Mouse (Mus musculus): Measurements from ENCODE around the gene Dlat.

Dlat gene

DNA sequence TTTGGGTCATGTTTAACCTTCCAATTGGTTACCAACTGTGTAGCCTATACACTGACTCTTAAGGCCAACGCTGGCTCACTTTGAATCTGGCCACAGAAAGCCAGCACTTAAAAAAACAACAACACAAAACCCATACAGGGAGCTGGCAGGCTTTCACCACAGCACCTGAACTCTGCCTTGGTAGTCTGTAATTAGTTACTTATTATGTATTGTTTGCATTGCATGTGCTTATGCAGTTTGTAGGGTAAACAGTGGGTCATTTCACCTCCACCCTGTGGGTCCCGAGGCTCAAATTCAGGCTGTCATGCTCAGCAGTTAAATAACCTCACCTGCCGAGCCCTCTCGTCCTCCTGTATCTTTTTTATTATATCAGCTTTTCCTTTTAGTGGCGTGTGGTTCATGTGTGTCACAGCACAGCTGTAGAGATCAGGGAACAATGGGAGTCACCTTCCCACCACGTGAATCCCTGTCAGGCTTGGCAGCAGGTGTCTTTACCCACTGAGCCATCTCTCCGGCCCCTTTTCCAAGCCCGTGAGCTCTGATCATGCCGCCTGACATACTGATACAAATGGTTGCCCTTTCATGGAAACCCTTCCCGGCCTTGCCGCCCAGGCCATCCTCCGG is 64.7 kb downstream of the Dlat start:
- no peak for DNase-seq (ENCODE audit: extremely low read depth, insufficient read length, low spot score)

DNA sequence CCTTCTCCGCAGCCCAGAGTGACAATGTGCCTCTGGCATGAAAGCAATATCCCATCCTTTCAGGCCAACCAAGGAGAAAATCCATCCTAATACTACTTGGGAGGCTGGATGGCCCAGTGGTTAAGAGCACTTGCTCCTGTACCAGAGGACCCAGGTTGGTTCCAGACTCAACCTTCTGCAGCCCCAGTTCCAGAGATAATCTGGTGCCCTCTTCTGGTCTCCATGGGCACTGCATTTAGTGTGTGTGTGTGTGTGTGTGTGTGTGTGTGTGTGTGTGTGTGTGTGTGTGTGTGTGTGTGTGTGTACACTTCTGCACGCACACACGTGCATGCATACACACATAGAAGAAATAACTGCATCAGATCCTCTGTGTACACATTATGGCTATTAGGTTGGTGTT is 66.0 kb downstream of the Dlat start:
- DNase-seq (ENCODE audit: extremely low read depth, insufficient read length, low spot score) = peak; percentile 30

DNA sequence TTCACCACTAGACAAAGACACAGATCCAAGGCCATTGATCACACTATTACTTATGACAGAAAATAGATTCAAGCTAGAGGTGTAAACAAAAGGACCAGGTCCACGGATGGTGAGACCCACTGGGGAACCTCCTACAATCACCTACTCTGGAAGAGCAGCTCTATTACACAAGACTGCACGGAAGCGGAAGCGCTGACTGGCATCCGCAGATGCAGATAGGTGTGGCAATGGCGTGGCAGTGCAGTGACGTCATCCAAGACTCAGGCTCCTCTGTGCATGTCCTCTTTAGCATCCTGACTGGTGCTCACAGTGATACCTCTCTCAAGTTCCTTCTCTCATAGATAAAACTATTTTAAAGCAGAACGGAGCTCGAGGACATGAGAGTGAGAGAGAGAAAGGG is 66.6 kb downstream of the Dlat start:
- no peak for DNase-seq (ENCODE audit: extremely low read depth, insufficient read length, low spot score)

DNA sequence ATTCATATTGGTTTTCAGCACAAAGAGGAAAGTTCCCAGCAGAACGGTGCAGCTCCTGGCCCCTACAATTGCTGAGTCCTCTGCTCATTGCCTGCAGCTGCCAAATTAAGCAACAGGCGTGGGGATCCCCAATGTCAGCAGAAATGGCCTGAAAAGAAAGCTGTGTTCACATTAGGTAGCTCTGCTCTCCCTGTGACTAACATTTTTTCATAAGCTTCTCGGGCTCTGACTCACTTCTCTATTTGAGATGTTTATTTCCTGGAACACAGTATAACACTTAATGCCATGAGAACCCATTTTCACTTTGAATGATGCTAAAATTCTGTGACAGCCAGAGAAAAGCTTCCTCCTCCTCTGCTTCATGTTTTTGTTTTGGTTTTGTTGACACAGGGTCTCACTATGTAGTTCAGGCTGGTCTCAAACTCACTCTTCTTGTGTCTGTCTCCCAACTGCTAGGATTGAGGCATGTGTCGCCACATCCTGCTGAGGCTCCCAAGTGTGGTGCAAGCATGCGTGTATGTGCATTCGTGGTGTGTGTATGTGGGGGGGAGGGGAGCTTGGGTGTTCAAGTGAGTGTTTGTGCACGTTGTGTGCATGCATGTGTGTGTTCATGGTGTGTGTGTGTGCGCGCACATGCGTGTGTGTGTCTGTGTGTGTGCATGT is 68.6 kb downstream of the Dlat start:
- peak; percentile 49 for DNase-seq (ENCODE audit: extremely low read depth, insufficient read length, low spot score)

DNA sequence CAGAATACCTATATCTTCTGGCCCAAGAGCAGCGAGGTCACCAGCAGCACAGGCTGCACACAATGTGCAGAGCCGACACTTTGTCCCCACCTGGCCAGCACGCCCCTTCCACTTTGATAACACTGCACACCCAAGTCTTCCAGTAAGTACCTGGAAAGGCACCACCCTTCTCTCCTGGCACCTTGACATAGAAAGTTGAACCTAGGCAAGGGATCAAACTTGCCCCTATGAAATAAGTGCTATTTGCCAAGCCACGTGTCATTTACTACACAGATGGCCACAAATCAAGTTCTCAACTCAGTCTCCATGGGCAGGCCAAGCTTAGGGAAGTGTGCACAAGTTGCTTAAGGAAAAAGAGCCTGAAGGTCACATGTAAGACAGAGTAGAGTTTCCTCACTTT is 72.6 kb downstream of the Dlat start:
- DNase-seq (ENCODE audit: extremely low read depth, insufficient read length, low spot score) = no peak

DNA sequence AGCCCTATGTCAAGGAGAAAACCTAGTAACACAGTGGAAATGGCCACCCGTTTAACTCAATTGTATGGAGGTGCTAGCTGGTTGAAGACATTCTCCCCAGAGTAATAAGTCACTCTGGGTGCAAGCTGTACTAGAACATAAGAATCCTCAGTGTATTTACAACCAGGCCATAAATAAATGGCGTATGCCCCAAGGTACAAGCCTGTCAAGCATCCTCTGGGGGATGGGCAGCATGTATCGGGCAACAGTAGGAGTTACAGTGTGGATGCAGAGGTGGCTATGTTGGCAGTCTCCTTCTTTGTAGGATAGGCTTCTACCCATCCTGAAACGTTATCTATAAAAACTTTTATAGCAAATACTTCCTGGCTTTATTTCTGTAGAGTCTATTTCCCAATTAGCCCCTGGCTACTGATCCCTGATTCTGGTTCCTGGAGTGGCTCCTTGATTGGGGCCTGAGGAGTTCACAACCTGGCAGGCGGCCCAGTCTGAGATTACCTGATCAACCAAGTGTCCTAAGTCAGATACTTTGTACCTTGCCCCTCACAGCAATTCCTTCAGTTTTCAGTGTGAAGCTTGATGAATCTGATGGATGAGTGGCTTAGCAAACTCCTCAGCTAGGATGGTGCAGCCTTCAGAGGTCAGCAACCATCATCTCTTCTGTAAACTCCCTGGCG is 74.3 kb downstream of the Dlat start:
- no peak for DNase-seq (ENCODE audit: extremely low read depth, insufficient read length, low spot score)
